Mouse (Mus musculus): ENCODE measurements around the gene Chmp1a. TPM values are rescaled to one million over a fixed set of nuclear protein-coding genes. Genes with fewer than 3 reads are reported as not detected.
"Not testable (repeated sequence)": the region's sequence is repeated elsewhere in the genome, so short reads cannot be mapped to it uniquely, and the experiment has no call there.

Gene Chmp1a
- polyA plus RNA-seq, 1 experiment from 2014 or later, result 164 TPM

DNA sequence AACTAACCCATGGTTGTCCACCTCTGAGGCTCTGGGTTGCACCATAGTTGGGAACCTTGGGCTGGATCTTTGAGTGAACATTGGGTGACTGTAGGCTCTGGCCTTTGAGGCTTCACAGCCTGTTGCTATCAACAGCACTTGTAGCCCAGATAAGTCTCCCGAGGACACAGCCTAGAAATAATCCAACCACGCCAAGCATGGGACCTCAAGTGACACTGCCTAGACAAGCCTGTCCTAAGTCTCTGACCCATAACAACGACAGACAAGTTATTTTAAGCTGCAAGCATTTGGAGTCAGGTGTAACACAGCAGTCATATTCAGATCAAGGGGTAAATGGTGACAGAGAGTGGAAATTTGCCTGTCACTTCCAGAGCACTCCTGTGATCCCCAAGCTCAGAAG, 2.9 kb upstream of the Chmp1a start:
- Histone ChIP-seq H3K4me2 (replicated peaks) (no peak overlapping the region), H3K4me1 (replicated peaks; ENCODE audit: control insufficient read depth, insufficient read depth, low read length) (peaks cover 12% of the 10 kb centered on the region), H3K9ac (no peak overlapping the region), H3K27me3 (ENCODE audit: control insufficient read depth, insufficient read depth, low read length) (no peaks in the 10 kb centered on the region), H3K4me3 (replicated peaks; ENCODE audit: low read length) (no peak overlapping the region), H3K27ac (no peak overlapping the region), H3K36me3 (replicated peaks; ENCODE audit: control insufficient read depth, insufficient read depth) (peaks cover 3% of the 10 kb centered on the region), H3K9me3 (ENCODE audit: control insufficient read depth, low read length) (no peaks in the 10 kb centered on the region)
- DNase-seq (ENCODE audit: low spot score) (no peak), ATAC-seq (ENCODE audit: low FRiP score) (no peak)
- WGBS, result 79% methylated on average over 3 of the region's 3 CpGs

DNA sequence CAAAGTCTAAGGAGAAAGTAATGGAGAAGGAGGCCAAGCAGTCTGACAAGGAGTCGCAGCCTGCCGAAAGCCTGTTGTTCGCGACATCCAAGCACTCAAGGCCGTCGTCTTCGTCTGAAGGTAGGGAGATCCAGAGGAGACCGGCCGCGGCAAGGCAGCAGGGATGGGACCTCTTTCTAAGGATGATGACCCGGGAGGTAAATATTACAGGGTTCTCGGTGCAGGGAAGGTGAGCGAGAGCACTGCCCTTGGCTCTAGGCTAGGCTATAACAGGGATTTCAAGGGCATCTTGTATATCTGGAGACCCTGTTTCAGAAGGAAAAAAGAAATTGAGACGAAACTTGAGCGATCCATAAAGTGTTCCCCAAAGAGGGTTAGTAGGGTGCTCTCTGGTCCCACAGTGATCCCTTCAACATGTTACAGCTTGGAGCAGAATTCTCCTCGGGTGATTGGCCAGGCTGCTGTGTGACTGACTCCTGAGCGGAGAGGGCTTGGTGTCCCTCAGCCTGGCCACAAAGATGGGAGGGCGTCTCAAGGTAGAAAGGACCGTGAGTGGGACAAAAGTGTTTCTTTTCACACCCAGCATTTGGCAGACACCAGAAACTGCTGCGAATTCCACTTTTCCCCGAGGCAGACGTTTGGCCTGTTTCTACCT, 682 bp upstream of the Chmp1a start:
- DNase-seq (ENCODE audit: low spot score) (no peak), ATAC-seq (ENCODE audit: low FRiP score) (no peak; the same call in 1 of the 2 replicates)
- 21% methylated on average over 22 of the region's 22 CpGs for WGBS
- H3K9me3 ChIP-seq (ENCODE audit: control insufficient read depth, low read length), result no peaks in the 10 kb centered on the region
- peak overlapping the region; percentile 96 for H3K9ac ChIP-seq
- H3K27me3 ChIP-seq (ENCODE audit: control insufficient read depth, insufficient read depth, low read length), result no peaks in the 10 kb centered on the region
- no peak overlapping the region for H3K27ac ChIP-seq
- peaks cover 12% of the 10 kb centered on the region for H3K4me1 ChIP-seq (replicated peaks; ENCODE audit: control insufficient read depth, insufficient read depth, low read length)
- peak overlapping the region; percentile 80 for H3K4me3 ChIP-seq (replicated peaks; ENCODE audit: low read length)
- H3K36me3 ChIP-seq (replicated peaks; ENCODE audit: control insufficient read depth, insufficient read depth), result peaks cover 25% of the 10 kb centered on the region
- peak overlapping the region; percentile 78 for H3K4me2 ChIP-seq (replicated peaks)

DNA sequence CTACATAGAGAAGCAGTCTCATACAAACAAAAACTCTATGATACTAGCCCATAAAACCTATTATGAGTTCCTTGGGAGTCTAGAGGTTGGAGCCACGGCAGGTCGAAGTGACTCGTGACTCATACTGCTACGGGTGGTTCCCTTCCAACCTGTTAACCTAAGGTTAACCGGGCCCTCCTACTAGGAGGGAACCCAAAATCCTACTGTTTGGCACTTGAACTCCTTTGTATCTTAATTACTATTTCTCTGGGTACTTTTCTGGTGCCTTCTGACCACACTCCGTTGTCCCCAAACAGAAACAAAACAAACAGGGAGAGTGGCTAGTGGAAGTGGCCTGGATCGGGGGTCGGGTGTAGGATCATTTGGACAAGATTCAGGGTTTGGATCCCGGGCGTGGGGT, 687 bp downstream of the Chmp1a start:
- WGBS, result 52% methylated on average over 10 of the region's 10 CpGs

GRCm38 (mm10) chr8:123203571-123203970, 9.0 kb downstream of the Chmp1a start:
- DNase-seq (ENCODE audit: low spot score) (no peak), ATAC-seq (ENCODE audit: low FRiP score) (no peak)
- no peak overlapping the region for H3K27ac ChIP-seq
- no peaks in the 10 kb centered on the region for H3K4me1 ChIP-seq (replicated peaks; ENCODE audit: control insufficient read depth, insufficient read depth, low read length)
- peaks cover 45% of the 10 kb centered on the region for H3K36me3 ChIP-seq (replicated peaks; ENCODE audit: control insufficient read depth, insufficient read depth)
- H3K9ac ChIP-seq, result 0 out of 2 replicates have a peak overlapping the region, but pooled peaks have one; percentile 8
- H3K9me3 ChIP-seq (ENCODE audit: control insufficient read depth, low read length), result no peaks in the 10 kb centered on the region
- no peak overlapping the region for H3K4me3 ChIP-seq (replicated peaks; ENCODE audit: low read length)
- no peaks in the 10 kb centered on the region for H3K27me3 ChIP-seq (ENCODE audit: control insufficient read depth, insufficient read depth, low read length)
- 87% methylated on average over 3 of the region's 3 CpGs for WGBS
- H3K4me2 ChIP-seq (replicated peaks), result no peak overlapping the region

More for the DNA sequence above, 687 bp downstream of the Chmp1a start:
- no peak for DNase-seq (ENCODE audit: low spot score)
- H3K36me3 ChIP-seq (replicated peaks; ENCODE audit: control insufficient read depth, insufficient read depth), result peaks cover 38% of the 10 kb centered on the region
- H3K4me1 ChIP-seq (replicated peaks; ENCODE audit: control insufficient read depth, insufficient read depth, low read length), result peaks cover 12% of the 10 kb centered on the region
- H3K9me3 ChIP-seq (ENCODE audit: control insufficient read depth, low read length), result no peaks in the 10 kb centered on the region
- H3K27me3 ChIP-seq (ENCODE audit: control insufficient read depth, insufficient read depth, low read length), result no peaks in the 10 kb centered on the region
- H3K4me2 ChIP-seq (replicated peaks), result peak overlapping the region; percentile 78
- ATAC-seq (ENCODE audit: low FRiP score), result no peak
- no peak overlapping the region for H3K27ac ChIP-seq
- peak overlapping the region; percentile 80 for H3K4me3 ChIP-seq (replicated peaks; ENCODE audit: low read length)
- H3K9ac ChIP-seq, result peak overlapping the region; percentile 96

- Histone ChIP-seq H3K9me3 (ENCODE audit: control insufficient read depth, low read length) (no peaks in the 10 kb centered on the region), H3K36me3 (replicated peaks; ENCODE audit: control insufficient read depth, insufficient read depth) (peaks cover 32% of the 10 kb centered on the region)
Observed at GRCm38 (mm10) chr8:123202288-123202687, 10.3 kb downstream of the Chmp1a start.

GRCm38 (mm10) chr8:123199864-123200263, 12.7 kb downstream of the Chmp1a start:
- Histone ChIP-seq H3K4me1 (replicated peaks; ENCODE audit: control insufficient read depth, insufficient read depth, low read length) (no peaks in the 10 kb centered on the region), H3K4me3 (replicated peaks; ENCODE audit: low read length) (no peak overlapping the region), H3K4me2 (replicated peaks) (no peak overlapping the region), H3K27me3 (ENCODE audit: control insufficient read depth, insufficient read depth, low read length) (no peaks in the 10 kb centered on the region), H3K9ac (no peak overlapping the region), H3K36me3 (replicated peaks; ENCODE audit: control insufficient read depth, insufficient read depth) (peaks cover 13% of the 10 kb centered on the region; the same call in 1 of the 2 replicates), H3K9me3 (ENCODE audit: control insufficient read depth, low read length) (no peaks in the 10 kb centered on the region), H3K27ac (no peak overlapping the region)
- 76% methylated on average over 14 of the region's 14 CpGs for WGBS
- no peak for ATAC-seq (ENCODE audit: low FRiP score)
- no peak for DNase-seq (ENCODE audit: low spot score)

More at GRCm38 (mm10) chr8:123202288-123202687, 10.3 kb downstream of the Chmp1a start:
- peak; percentile 94 for DNase-seq (ENCODE audit: low spot score)
- no peaks in the 10 kb centered on the region for H3K27me3 ChIP-seq (ENCODE audit: control insufficient read depth, insufficient read depth, low read length)
- no peak overlapping the region for H3K4me2 ChIP-seq (replicated peaks)
- peak; percentile 55 for ATAC-seq (ENCODE audit: low FRiP score)
- 25% methylated on average over 5 of the region's 5 CpGs for WGBS
- peak overlapping the region; percentile 13; the same call in 1 of the 2 replicates for H3K9ac ChIP-seq
- H3K4me3 ChIP-seq (replicated peaks; ENCODE audit: low read length), result no peak overlapping the region
- H3K4me1 ChIP-seq (replicated peaks; ENCODE audit: control insufficient read depth, insufficient read depth, low read length), result no peaks in the 10 kb centered on the region
- H3K27ac ChIP-seq, result no peak overlapping the region

- not testable (repeated sequence) for H3K9ac ChIP-seq; H3K36me3 ChIP-seq (replicated peaks; ENCODE audit: control insufficient read depth, insufficient read depth); H3K4me1 ChIP-seq (replicated peaks; ENCODE audit: control insufficient read depth, insufficient read depth, low read length); H3K27me3 ChIP-seq (ENCODE audit: control insufficient read depth, insufficient read depth, low read length); H3K4me2 ChIP-seq (replicated peaks); ATAC-seq (ENCODE audit: low FRiP score); H3K4me3 ChIP-seq (replicated peaks; ENCODE audit: low read length); H3K9me3 ChIP-seq (ENCODE audit: control insufficient read depth, low read length); H3K27ac ChIP-seq; DNase-seq (ENCODE audit: low spot score)
- 82% methylated on average over 5 of the region's 5 CpGs for WGBS
Observed at GRCm38 (mm10) chr8:123197016-123197415, 15.5 kb downstream of the Chmp1a start.

GRCm38 (mm10) chr8:123193771-123194170, 18.8 kb downstream of the Chmp1a start:
- no peak for ATAC-seq (ENCODE audit: low FRiP score)
- no peak overlapping the region for H3K4me3 ChIP-seq (replicated peaks; ENCODE audit: low read length)

DNA sequence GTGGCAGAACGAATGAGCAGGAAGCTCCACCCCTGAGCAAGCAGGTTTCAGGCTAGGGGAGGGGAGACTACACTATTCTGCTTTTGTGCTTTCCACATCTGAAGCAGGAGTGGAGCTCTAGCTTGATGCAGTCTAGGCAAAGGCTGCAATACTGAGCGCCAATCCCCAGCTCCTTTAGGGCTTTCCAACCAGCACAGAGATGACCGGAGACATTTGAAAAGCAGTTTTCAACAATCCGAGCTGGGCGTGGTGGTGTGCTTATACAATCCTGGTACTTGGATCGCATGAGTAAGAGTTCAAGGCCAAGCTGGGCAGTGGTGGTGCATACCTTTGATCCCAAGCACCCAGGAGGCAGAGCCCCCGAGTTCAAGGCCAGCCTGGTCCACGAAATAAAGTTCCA, 20.7 kb downstream of the Chmp1a start:
- no peak for ATAC-seq (ENCODE audit: low FRiP score)
- Histone ChIP-seq H3K4me3 (replicated peaks; ENCODE audit: low read length) (no peak overlapping the region), H3K9ac (no peak overlapping the region), H3K27me3 (ENCODE audit: control insufficient read depth, insufficient read depth, low read length) (no peaks in the 10 kb centered on the region), H3K9me3 (ENCODE audit: control insufficient read depth, low read length) (no peaks in the 10 kb centered on the region), H3K4me1 (replicated peaks; ENCODE audit: control insufficient read depth, insufficient read depth, low read length) (no peaks in the 10 kb centered on the region), H3K36me3 (replicated peaks; ENCODE audit: control insufficient read depth, insufficient read depth) (no peaks in the 10 kb centered on the region), H3K4me2 (replicated peaks) (no peak overlapping the region), H3K27ac (no peak overlapping the region)
- WGBS, result 69% methylated on average over 7 of the region's 8 CpGs
- no peak for DNase-seq (ENCODE audit: low spot score)

More at GRCm38 (mm10) chr8:123193771-123194170, 18.8 kb downstream of the Chmp1a start:
- H3K9ac ChIP-seq, result no peak overlapping the region
- DNase-seq (ENCODE audit: low spot score), result no peak
- H3K9me3 ChIP-seq (ENCODE audit: control insufficient read depth, low read length), result no peaks in the 10 kb centered on the region
- no peak overlapping the region for H3K27ac ChIP-seq
- WGBS, result 80% methylated on average over 9 of the region's 9 CpGs
- no peaks in the 10 kb centered on the region for H3K27me3 ChIP-seq (ENCODE audit: control insufficient read depth, insufficient read depth, low read length)
- H3K4me1 ChIP-seq (replicated peaks; ENCODE audit: control insufficient read depth, insufficient read depth, low read length), result no peaks in the 10 kb centered on the region
- no peak overlapping the region for H3K4me2 ChIP-seq (replicated peaks)
- no peaks in the 10 kb centered on the region for H3K36me3 ChIP-seq (replicated peaks; ENCODE audit: control insufficient read depth, insufficient read depth)
